Mouse (Mus musculus) fat pad, adult 2 months (tissue): ENCODE data around the gene Mbnl3.

Source experiments
- DNase-seq: peaks from one replicate; pipeline ENCODE4 v3.0.0-alpha.2; 2011; ENCODE audit warnings: low read depth, low spot score; ENCODE audit errors: extremely low read depth

Gene Mbnl3

DNA sequence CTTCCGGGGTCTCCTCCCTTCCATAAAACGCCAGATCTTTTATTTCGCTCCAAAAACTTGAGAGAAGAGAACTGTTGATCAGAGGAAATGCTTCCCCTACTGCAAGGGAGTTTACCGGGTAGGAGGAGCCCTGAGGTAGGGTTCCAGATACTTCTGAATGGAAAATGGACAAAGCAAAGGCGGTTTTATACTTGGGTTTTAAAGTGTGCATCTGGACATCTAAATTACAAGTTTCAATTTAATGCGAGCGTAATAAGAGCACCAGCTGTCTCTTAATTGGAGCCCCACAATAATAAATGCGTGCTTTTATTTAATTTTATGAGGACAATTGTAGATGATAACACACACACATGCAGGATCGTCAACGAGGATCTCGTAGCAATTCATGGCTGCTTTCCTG lies at the start of gene Mbnl3:
Gene Mbnl3 (minus strand): TSS at position 101 of the 400 bp plus-strand sequence.
- no peak for DNase-seq

- no peak for DNase-seq
Measured at GRCm38 (mm10) chrX:51205548-51206324, 596 bp downstream of the Mbnl3 start.

- DNase-seq, result no peak
Measured at GRCm38 (mm10) chrX:51204626-51205547, 1.4 kb downstream of the Mbnl3 start.

DNA sequence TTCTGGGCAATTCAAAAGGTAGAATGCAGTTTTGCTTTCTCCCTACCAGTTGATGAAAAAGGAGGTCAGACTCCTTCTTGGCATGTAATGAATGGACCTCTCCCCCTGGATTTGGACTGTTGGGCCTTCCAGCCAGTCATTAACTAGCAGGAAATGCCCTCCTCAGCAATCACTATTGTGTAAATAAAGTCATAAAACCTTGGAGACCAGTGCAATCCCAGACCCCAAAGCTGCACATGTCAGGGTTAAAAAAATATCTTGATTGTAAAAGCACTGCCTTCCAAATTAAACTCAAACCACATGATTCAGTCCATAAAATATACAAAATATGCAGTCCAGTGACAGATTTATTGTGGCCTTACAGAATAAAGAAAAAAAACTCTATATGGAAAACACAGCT lies 9.3 kb downstream of the Mbnl3 start:
- DNase-seq, result no peak

GRCm38 (mm10) chrX:51171914-51172313 lies 34.4 kb downstream of the Mbnl3 start:
- no peak for DNase-seq

DNA sequence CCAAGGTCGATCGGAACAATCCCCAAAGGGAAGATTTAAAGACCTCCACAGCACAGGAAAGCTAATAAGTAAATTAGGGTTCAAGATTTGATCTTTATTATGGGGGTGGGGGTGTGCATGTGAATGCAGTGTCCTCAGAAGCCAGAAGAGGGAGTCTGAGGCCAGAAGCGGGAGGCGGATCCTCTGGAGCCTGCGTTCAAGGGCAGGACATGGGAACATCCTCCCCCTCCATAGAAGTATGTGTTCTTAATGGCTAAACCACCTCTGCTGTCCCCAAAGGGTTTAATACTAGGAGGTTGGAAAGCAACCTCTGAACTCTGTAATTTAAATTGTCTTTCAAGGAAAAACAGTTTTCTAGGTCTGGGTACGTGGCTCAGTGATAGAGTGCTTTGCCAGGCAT lies 34.9 kb downstream of the Mbnl3 start:
- no peak for DNase-seq

DNA sequence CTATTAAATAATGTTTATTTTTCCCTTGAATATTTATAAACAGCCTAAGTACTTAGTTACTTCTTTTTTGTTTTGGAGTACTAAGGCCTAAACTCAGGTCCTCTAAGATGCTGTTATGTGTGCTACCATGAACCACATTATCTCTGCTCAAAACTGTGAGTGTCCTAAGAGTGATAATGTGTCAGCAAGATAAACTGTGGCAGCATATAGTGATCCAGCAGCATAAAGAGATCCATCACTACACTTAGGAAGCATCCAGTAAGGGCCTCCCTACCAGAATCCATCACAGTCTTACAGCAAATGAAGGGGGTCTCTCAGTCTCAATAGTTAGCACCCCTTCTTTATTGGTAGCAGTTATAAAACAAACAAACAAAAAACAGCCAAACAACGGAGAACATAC lies 35.9 kb downstream of the Mbnl3 start:
- no peak for DNase-seq

GRCm38 (mm10) chrX:51169476-51170045 lies 36.8 kb downstream of the Mbnl3 start:
- peak; percentile 61 for DNase-seq

DNA sequence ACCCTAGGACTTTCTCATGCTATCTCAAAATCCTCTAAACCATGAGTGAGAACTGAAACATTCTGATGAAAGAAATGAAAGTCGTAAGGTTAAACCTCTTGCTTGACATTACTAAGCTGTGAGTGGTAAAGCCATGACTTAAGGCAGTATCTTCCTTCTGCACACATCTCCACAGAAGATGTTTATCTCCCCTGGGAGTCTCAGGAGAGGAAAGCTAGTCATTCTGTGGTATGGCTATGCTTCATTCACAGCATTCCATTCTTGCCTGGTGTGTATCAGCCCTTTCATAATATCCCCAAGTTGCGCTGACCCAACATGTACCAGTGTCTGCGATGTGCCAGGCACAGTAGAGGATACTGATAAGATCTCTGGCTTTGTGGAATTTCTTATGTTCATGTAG lies 38.4 kb downstream of the Mbnl3 start:
- no peak for DNase-seq

DNA sequence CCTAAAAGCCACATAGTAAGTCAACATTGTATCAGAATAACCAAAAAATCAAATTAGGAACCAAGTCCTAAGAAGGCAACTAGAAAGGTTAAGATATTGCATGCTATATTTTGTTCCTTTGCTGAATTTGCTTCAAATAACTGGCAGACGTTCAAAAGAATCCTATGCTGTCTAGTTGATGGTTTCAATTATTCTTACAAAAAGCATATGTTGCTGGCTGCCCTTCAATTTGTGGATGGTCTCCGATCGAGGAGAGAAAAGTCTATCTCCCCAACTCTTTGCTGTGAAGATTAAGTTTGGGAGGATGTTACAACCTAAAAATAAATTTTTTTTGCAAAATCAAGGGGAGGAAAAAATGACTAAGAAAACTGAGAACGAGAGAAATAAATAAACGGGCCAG lies 41.6 kb downstream of the Mbnl3 start:
- no peak for DNase-seq

DNA sequence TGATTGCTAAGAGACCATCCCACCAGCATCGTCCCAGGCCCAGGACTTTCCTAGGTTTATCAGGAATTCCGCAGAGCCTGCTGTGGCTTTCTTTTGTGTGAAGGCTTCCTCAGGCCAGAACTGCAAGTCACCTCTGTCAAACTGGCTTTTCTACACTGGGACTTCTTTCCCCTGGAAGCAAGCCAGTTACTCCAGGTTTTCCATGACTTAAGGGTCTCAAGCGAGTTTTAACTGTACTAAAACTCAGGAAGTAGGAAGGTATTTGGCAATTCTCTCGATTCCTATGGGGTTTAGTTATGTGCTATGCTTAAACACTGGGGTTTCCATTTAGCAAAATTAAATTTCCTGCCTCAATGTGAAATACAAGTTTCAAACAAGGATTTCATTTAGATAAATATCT lies 57.9 kb downstream of the Mbnl3 start:
- no peak for DNase-seq

DNA sequence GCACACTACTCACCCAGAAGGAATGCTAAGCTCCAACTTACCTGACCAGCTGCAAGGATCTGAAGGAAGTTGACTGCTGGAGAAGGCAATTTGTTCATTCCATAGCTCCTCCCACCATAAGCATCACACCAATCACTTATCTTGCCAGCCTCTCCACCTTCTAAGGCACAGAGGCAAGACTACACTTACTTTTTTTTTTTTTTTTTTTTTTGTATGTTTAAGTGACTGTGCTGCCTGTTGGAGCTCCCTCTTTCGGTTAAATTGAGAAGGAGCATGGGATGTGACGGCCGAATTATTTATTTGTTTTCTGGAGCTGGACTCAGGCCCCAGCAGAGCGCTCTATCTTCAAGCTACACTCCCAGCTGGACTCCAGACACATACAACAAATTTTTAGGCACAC lies 60.0 kb downstream of the Mbnl3 start:
- DNase-seq, result no peak

DNA sequence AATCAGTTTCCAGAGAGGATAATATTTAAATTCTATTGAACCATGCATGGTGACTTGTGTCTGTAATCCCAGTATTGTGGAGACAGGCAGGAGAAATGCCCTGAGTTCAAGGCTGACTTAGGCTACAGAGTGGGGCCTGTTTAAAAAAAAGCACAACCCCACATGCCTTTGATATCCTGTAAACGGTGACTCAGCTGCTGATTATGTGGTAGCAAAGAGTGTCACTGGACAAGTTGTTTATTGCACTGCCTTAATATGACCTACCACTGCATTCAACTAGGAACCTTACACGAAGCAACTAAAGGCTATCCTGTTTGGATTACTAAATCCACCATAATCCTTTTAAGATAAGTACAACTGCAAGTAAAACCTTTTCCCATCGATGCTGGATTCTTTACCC lies 66.3 kb downstream of the Mbnl3 start:
- DNase-seq, result no peak

DNA sequence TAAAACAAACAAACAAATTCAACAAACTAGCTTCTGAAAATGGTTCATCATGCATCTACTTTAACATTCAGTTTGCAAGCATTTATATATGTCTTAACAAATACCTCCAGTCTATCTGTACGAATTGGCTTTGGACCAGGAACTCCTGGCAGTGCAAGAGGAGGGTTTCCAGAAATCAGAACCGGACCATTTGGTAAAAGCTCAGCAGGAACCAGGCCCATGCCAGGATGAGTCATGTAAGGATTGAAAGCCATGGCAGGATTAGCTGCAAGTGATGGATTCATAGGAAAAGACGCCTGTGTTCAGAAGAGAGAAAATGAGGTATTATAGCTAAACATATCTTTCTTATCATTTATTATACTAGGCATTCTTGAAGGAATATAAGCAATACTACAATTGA lies 75.0 kb downstream of the Mbnl3 start:
- DNase-seq, result no peak

- DNase-seq, result no peak
Measured at GRCm38 (mm10) chrX:51102748-51103147, 103.6 kb downstream of the Mbnl3 start.

GRCm38 (mm10) chrX:51084972-51085371 lies 121.4 kb downstream of the Mbnl3 start:
- DNase-seq, result no peak

- no peak for DNase-seq
Measured at GRCm38 (mm10) chrX:51084211-51084610, 122.1 kb downstream of the Mbnl3 start.

- no peak for DNase-seq
Measured at GRCm38 (mm10) chrX:51076744-51077143, 129.6 kb downstream of the Mbnl3 start.
